Mouse (Mus musculus) olfactory bulb, adult 2 months (tissue): ENCODE measurements at regions not wholly inside any gene's neighbourhood (a gene's known extent, or its start where the extent isn't known, plus 50 kb on each side); places are given as distances from the start of the nearest gene placed in this dataset.

Experiments used
- CTCF ChIP-seq: fragments of 200-500 bp; IDR thresholded peaks from 2 replicates; pipeline ENCODE4 v1.5.1; 2012; ENCODE audit warnings: low read depth, mild to moderate bottlenecking, low read length, moderate library complexity; ENCODE audit not compliant: insufficient read depth
- POLR2A ChIP-seq: fragments of 200-500 bp; IDR thresholded peaks from 2 replicates; pipeline ENCODE4 v1.6.1; 2012; ENCODE audit warnings: mild to moderate bottlenecking, low read depth, low read length, moderate library complexity; ENCODE audit not compliant: insufficient read depth

GRCm38 (mm10) chr3:16941146-16941545 lies 934.9 kb upstream of the Gm5150 start:
- TF ChIP-seq POLR2A (no peak), CTCF (no peak)
